Mouse (Mus musculus) midbrain, embryonic 11.5 days (tissue): ENCODE results near the gene Naglu. TPM values are rescaled to one million over a fixed set of nuclear protein-coding genes. Genes with fewer than 3 reads are reported as not detected.

Source experiments
- ATAC-seq: fragments of 200-750 bp; cut with Nextera tagmentation; 2 replicates; pipeline ENCODE4 v1.8.0; 2017; ENCODE audit warnings: moderate TSS enrichment, moderate library complexity; ENCODE audit not compliant: low FRiP score
- DNase-seq: peaks from one replicate; pipeline ENCODE4 v3.0.0; 2015; ENCODE audit warnings: low spot score; ENCODE audit errors: missing footprints
- H3K27ac ChIP-seq: fragments of 300-500 bp; sonication (generic); 2 replicates; pipeline ENCODE4 v1.5.1; 2014; ENCODE audit warnings: low read depth, low read length
- H3K27me3 ChIP-seq: fragments of 300-500 bp; sonication (generic); 2 replicates; pipeline ENCODE4 v1.6.1; 2014; ENCODE audit warnings: mild to moderate bottlenecking, low read length, moderate library complexity, mixed read lengths; ENCODE audit not compliant: control insufficient read depth, insufficient read depth
- H3K36me3 ChIP-seq: fragments of 300-500 bp; sonication (generic); 2 replicates; pipeline ENCODE4 v1.6.1; 2014; ENCODE audit warnings: mild to moderate bottlenecking, low read length, moderate library complexity, mixed read lengths; ENCODE audit not compliant: control insufficient read depth, insufficient read depth
- H3K4me1 ChIP-seq: fragments of 300-500 bp; sonication (generic); 2 replicates; pipeline ENCODE4 v1.6.1; 2014; ENCODE audit warnings: low read length; ENCODE audit not compliant: control insufficient read depth, insufficient read depth
- H3K4me2 ChIP-seq: fragments of 300-500 bp; sonication (generic); 2 replicates; pipeline ENCODE4 v1.6.1; 2014; ENCODE audit warnings: mild to moderate bottlenecking, moderate library complexity
- H3K4me3 ChIP-seq: fragments of 300-500 bp; sonication (generic); 2 replicates; pipeline ENCODE4 v1.5.1; 2014; ENCODE audit warnings: low read depth, low read length
- H3K9ac ChIP-seq: fragments of 300-500 bp; sonication (generic); 2 replicates; pipeline ENCODE4 v1.6.1; 2014; ENCODE audit warnings: low read length
- H3K9me3 ChIP-seq: fragments of 300-500 bp; sonication (generic); 2 replicates; pipeline ENCODE4 v1.6.1; 2016; ENCODE audit warnings: low read length; ENCODE audit not compliant: control insufficient read depth
- WGBS: fragments of 180-500 bp; shearing (Covaris S2); extraction: QIAGEN DNeasy Blood & Tissue Kit; methylation state at CpG from one replicate; pipeline ENCODE4 v1.1.7; 2014; 5-methylcytosine and 5-hydroxymethylcytosine counted together
- polyA plus RNA-seq: library from polyadenylated mRNA; unstranded; fragments of >200 nt; fragmentation: Nextera tagmentation; extraction: Ambion mirVana; gene quantifications from 2 replicates; pipeline ENCODE4 v1.2.1, GENCODE M21; 2014

Naglu gene
- polyA plus RNA-seq, 1 experiment from 2014 or later = 6.9 TPM

- 75% methylated on average over 14 of the region's 14 CpGs for WGBS
- H3K27ac ChIP-seq = no peak overlapping the region
- DNase-seq = no peak
- H3K27me3 ChIP-seq = peaks cover 7% of the 10 kb centered on the region
- no peaks in the 10 kb centered on the region for H3K9me3 ChIP-seq
- H3K4me3 ChIP-seq = no peak overlapping the region
- H3K4me1 ChIP-seq = peaks cover 5% of the 10 kb centered on the region
- no peak for ATAC-seq
- no peak overlapping the region for H3K4me2 ChIP-seq
- H3K9ac ChIP-seq = no peak overlapping the region
- H3K36me3 ChIP-seq = no peaks in the 10 kb centered on the region
These were observed 2.1 kb downstream of the Naglu start for GRCm38 (mm10) chr11:101071810-101072428.

- WGBS = 70% methylated on average over 9 of the region's 9 CpGs
- no peak within 1 kb of the TSS for H3K9ac ChIP-seq
- no peaks in the 10 kb centered on the region for H3K9me3 ChIP-seq
- no peak within 1 kb of the TSS for H3K4me2 ChIP-seq
- no peaks in the 10 kb centered on the region for H3K36me3 ChIP-seq
- DNase-seq (no peak), ATAC-seq (no peak)
- H3K4me3 ChIP-seq = no peak within 1 kb of the TSS
- peaks cover 4% of the 10 kb centered on the region for H3K4me1 ChIP-seq
- H3K27me3 ChIP-seq = peaks cover 50% of the 10 kb centered on the region
- no peak within 1 kb of the TSS for H3K27ac ChIP-seq
These were observed 8.3 kb downstream of the Naglu start, which contains the start of gene Hsd17b1 for GRCm38 (mm10) chr11:101078121-101078520. Gene Hsd17b1 (plus strand): TSS chr11:101078411.

- no peaks in the 10 kb centered on the region for H3K9me3 ChIP-seq
- H3K36me3 ChIP-seq = no peaks in the 10 kb centered on the region
- 1% methylated on average over 27 of the region's 27 CpGs for WGBS
- no peak overlapping the region for H3K4me3 ChIP-seq
- H3K9ac ChIP-seq = no peak overlapping the region
- H3K27ac ChIP-seq = no peak overlapping the region
- H3K4me2 ChIP-seq = no peak overlapping the region
- DNase-seq (no peak), ATAC-seq (no peak)
- peaks cover 8% of the 10 kb centered on the region for H3K4me1 ChIP-seq
- peaks cover 50% of the 10 kb centered on the region for H3K27me3 ChIP-seq
These were observed 9.9 kb downstream of the Naglu start for GRCm38 (mm10) chr11:101079746-101080145.

DNA sequence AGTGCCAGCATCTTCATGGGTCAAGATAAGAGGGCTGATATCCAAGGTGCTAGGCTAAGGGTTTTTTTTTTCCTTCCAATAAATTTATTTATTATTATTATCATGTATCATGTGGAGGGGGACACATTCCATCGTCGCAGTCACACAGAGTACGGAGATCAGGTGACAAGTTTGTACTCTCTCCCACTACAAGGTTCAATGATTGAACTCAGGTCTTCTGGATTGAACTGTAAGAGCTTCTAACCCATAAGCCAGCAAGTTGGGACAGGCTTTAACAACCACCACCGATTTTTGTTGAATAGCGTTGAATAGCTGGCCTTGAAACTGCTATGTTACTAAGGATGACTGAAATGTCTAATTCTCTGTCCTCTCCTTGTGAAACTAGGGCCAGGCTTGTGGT, 10.6 kb downstream of the Naglu start:
- Histone ChIP-seq H3K9ac (no peak overlapping the region), H3K4me2 (no peak overlapping the region), H3K27ac (no peak overlapping the region), H3K36me3 (no peaks in the 10 kb centered on the region), H3K27me3 (peaks cover 50% of the 10 kb centered on the region), H3K4me3 (no peak overlapping the region), H3K4me1 (peaks cover 8% of the 10 kb centered on the region), H3K9me3 (no peaks in the 10 kb centered on the region)
- 58% methylated on average over 5 of the region's 5 CpGs for WGBS
- no peak for DNase-seq
- no peak for ATAC-seq

GRCm38 (mm10) chr11:101081659-101082058, 11.8 kb downstream of the Naglu start:
- Histone ChIP-seq H3K9ac (peak overlapping the region; percentile 91), H3K36me3 (no peaks in the 10 kb centered on the region), H3K4me1 (peaks cover 14% of the 10 kb centered on the region), H3K9me3 (no peaks in the 10 kb centered on the region), H3K4me2 (peak overlapping the region; percentile 97), H3K27ac (peak overlapping the region; percentile 33; the same call in 1 of the 2 replicates), H3K4me3 (peak overlapping the region; percentile 86), H3K27me3 (peaks cover 47% of the 10 kb centered on the region)
- no peak for ATAC-seq
- 5% methylated on average over 10 of the region's 10 CpGs for WGBS
- no peak for DNase-seq

GRCm38 (mm10) chr11:101082208-101083082, 12.6 kb downstream of the Naglu start, which contains the start of gene Coasy:
Gene Coasy (plus strand): TSS chr11:101082565.
- Histone ChIP-seq H3K9ac (peak within 1 kb of the TSS; percentile 91), H3K4me3 (peak within 1 kb of the TSS; percentile 86), H3K9me3 (no peaks in the 10 kb centered on the region), H3K36me3 (no peaks in the 10 kb centered on the region), H3K27me3 (peaks cover 41% of the 10 kb centered on the region), H3K27ac (peak within 1 kb of the TSS; percentile 56), H3K4me1 (peaks cover 17% of the 10 kb centered on the region), H3K4me2 (peak within 1 kb of the TSS; percentile 97)
- ATAC-seq = peak; percentile 86
- DNase-seq = peak; percentile 98
- under 1% methylated on average over 51 of the region's 51 CpGs for WGBS

DNA sequence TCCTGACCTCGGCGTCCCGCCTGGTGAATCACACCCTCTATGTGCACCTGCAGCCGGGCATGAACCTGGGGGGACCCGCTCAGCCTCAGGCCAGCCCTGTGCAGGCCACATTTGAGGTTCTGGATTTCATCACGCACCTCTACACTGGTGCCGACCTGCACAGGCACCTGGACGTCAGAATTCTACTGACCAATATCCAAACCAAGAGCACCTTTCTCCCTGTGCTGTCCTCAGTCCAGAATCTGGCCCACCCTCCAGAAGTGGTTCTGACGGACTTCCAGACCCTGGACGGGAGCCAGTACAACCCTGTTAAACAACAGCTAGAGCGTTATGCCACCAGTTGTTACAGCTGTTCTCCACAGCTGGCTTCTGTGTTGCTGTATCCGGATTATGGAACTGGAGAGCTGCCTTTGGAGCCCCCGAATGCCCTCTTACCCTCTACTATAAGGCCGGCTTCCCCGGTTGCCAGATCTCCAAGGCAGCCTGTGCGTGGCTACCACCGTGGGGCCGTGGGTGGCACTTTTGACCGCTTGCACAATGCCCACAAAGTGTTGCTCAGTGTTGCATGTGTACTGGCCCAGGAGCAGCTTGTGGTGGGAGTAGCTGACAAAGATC, 13.4 kb downstream of the Naglu start:
- peak overlapping the region; percentile 56 for H3K27ac ChIP-seq
- peak overlapping the region; percentile 86 for H3K4me3 ChIP-seq
- peak overlapping the region; percentile 97 for H3K4me2 ChIP-seq
- DNase-seq (peak; percentile 83), ATAC-seq (peak; percentile 47; the same call in 1 of the 2 replicates)
- peak overlapping the region; percentile 91 for H3K9ac ChIP-seq
- H3K27me3 ChIP-seq = peaks cover 34% of the 10 kb centered on the region
- no peaks in the 10 kb centered on the region for H3K36me3 ChIP-seq
- WGBS = 38% methylated on average over 19 of the region's 19 CpGs
- H3K9me3 ChIP-seq = no peaks in the 10 kb centered on the region
- H3K4me1 ChIP-seq = peaks cover 24% of the 10 kb centered on the region

DNA sequence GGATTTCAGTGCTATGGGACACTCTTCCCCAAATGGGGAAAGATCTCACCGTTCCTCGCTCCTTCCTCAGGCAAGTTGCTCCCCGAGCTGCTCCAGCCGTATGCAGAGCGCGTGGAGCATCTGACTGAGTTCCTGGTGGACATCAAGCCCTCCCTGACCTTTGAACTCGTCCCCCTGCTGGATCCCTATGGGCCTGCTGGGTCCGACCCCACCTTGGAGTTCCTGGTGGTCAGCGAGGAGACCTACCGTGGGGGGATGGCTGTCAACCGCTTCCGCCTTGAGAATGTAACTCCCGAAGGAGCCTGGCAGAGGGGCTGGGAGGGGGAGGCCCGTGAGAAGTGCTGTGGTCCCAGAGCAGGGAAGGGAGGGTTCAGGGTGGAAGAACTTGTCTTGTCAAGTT, 14.4 kb downstream of the Naglu start:
- ATAC-seq = no peak
- no peak overlapping the region for H3K27ac ChIP-seq
- WGBS = 84% methylated on average over 14 of the region's 14 CpGs
- H3K9ac ChIP-seq = no peak overlapping the region
- peaks cover 23% of the 10 kb centered on the region for H3K27me3 ChIP-seq
- no peaks in the 10 kb centered on the region for H3K9me3 ChIP-seq
- peaks cover 25% of the 10 kb centered on the region for H3K4me1 ChIP-seq
- H3K4me2 ChIP-seq = no peak overlapping the region
- H3K4me3 ChIP-seq = no peak overlapping the region
- peak; percentile 41 for DNase-seq
- H3K36me3 ChIP-seq = no peaks in the 10 kb centered on the region; the same call in 1 of the 2 replicates
